In genomic region chr16:4879708-4880124, GRCm38 (mm10) we compare ENCODE assay signal across 9 mouse cellular contexts. TPM values are rescaled to one million over a fixed set of nuclear protein-coding genes. Genes with fewer than 3 reads are reported as not detected.
DNase-seq lines count a peak whose midpoint lies in the region; ATAC-seq and TF ChIP-seq lines count a peak whose summit lies in the region.
"Had no signal": no experiment of that assay in that cellular context is flagged by ENCODE, and none has a peak within 500 bp of the region (broad histone marks: within the 10 kb centered on the region; RNA-seq: fewer than 3 reads in every experiment).

No protein-coding gene starts in this region.

- H3K9ac ChIP-seq in CH12.LX (ENCODE audit: insufficient read depth, low read depth) = peak overlapping the region; percentile 79
- peak overlapping the region; percentile 81 for H3K9ac ChIP-seq in forebrain, embryonic 11.5 days (ENCODE audit: low read length)
- peak overlapping the region; percentile 89 for H3K9ac ChIP-seq in heart, embryonic 16.5 days (ENCODE audit: low read length)
- peak overlapping the region; percentile 85 for H3K9ac ChIP-seq in liver, embryonic 15.5 days
- H3K9ac ChIP-seq in neural tube, embryonic 11.5 days (ENCODE audit: low read length) = peak overlapping the region; percentile 84
- H3K9ac ChIP-seq in stomach, embryonic 16.5 days (ENCODE audit: low read length) = peak overlapping the region; percentile 93

- H3K27ac ChIP-seq in CH12.LX (ENCODE audit: insufficient read depth, low read depth) = peak overlapping the region; percentile 76
- H3K27ac ChIP-seq in forebrain, embryonic 11.5 days (ENCODE audit: low read depth, low read length) = peak overlapping the region; percentile 94
- peak overlapping the region; percentile 99 for H3K27ac ChIP-seq in heart, embryonic 16.5 days (ENCODE audit: low read length)
- peak overlapping the region; percentile 98 for H3K27ac ChIP-seq in liver, embryonic 15.5 days (replicated peaks)
- H3K27ac ChIP-seq in neural tube, embryonic 11.5 days (ENCODE audit: low read depth, low read length) = peak overlapping the region; percentile 97
- peak overlapping the region; percentile 100 for H3K27ac ChIP-seq in stomach, embryonic 16.5 days (ENCODE audit: low read length)

- peak in 1 of 2 experiments; percentile 64; a peak in 2 of 4 replicates for TF ChIP-seq CTCF in CH12.LX (conservative IDR thresholded peaks at IDR 0.05 in 1 of 2, IDR thresholded peaks at IDR 0.05 in 1 of 2; ENCODE audit: low read depth in 2 of 2, low read length in 2 of 2)

- in situ Hi-C loops in CH12.LX (cut with MboI; ENCODE audit: low pct_ligation_motif_present, low pct_unique_long_range_greater_than_20kb, low sequenced_read_pairs) = no loop called here

- dilution Hi-C loops in CH12.LX (cut with MboI; ENCODE audit: extremely low pct_ligation_motif_present, extremely low pct_unique_long_range_greater_than_20kb, low sequenced_read_pairs) = no loop called here

- no peaks in the 10 kb centered on the region for H3K9me3 ChIP-seq in CH12.LX (replicated peaks; ENCODE audit: low read length)
- no peaks in the 10 kb centered on the region for H3K9me3 ChIP-seq in forebrain, embryonic 11.5 days (ENCODE audit: control insufficient read depth, low read length)
- no peaks in the 10 kb centered on the region for H3K9me3 ChIP-seq in heart, embryonic 16.5 days (replicated peaks; ENCODE audit: control insufficient read depth, low read length)
- H3K9me3 ChIP-seq in liver, embryonic 15.5 days (replicated peaks) = no peaks in the 10 kb centered on the region
- no peaks in the 10 kb centered on the region for H3K9me3 ChIP-seq in neural tube, embryonic 11.5 days (ENCODE audit: control insufficient read depth, low read length)
- H3K9me3 ChIP-seq in stomach, embryonic 16.5 days (replicated peaks; ENCODE audit: control insufficient read depth, low read length) = no peaks in the 10 kb centered on the region

- peak; percentile 47 for TF ChIP-seq RAD21 in CH12.LX (IDR thresholded peaks at IDR 0.05; ENCODE audit: low read depth, low read length)

- H3K4me1 ChIP-seq in CH12.LX (ENCODE audit: control insufficient read depth in 1 of 2, insufficient read depth in 2 of 2) = peaks cover 12 to 28% of the 10 kb centered on the region in 2 experiments
- peaks cover 15% of the 10 kb centered on the region for H3K4me1 ChIP-seq in forebrain, embryonic 11.5 days (replicated peaks; ENCODE audit: control insufficient read depth, insufficient read depth, low read length)
- H3K4me1 ChIP-seq in heart, embryonic 16.5 days (ENCODE audit: control insufficient read depth, insufficient read depth, low read length) = peaks cover 39% of the 10 kb centered on the region
- peaks cover 64% of the 10 kb centered on the region for H3K4me1 ChIP-seq in liver, embryonic 15.5 days (replicated peaks)
- peaks cover 9% of the 10 kb centered on the region for H3K4me1 ChIP-seq in neural tube, embryonic 11.5 days (ENCODE audit: control insufficient read depth, insufficient read depth, low read length)
- H3K4me1 ChIP-seq in stomach, embryonic 16.5 days (ENCODE audit: control insufficient read depth, insufficient read depth, low read length) = peaks cover 32% of the 10 kb centered on the region

- H3K4me3 ChIP-seq in CH12.LX (replicated peaks in 1 of 3; ENCODE audit: low read depth in 2 of 3, low read length in 2 of 3, poor library complexity in 1 of 3) = peak overlapping the region; percentile 65 to 86 (median 83)
- H3K4me3 ChIP-seq in forebrain, embryonic 11.5 days (ENCODE audit: low read depth, low read length) = peak overlapping the region; percentile 82
- H3K4me3 ChIP-seq in heart, embryonic 16.5 days (ENCODE audit: low read length) = peak overlapping the region; percentile 71
- H3K4me3 ChIP-seq in liver, embryonic 15.5 days (replicated peaks) = peak overlapping the region; percentile 88
- H3K4me3 ChIP-seq in neural tube, embryonic 11.5 days (ENCODE audit: low read depth, low read length) = peak overlapping the region; percentile 81
- peak overlapping the region; percentile 89 for H3K4me3 ChIP-seq in stomach, embryonic 16.5 days (replicated peaks; ENCODE audit: low read length)

- DNase-seq in CH12.LX (ENCODE audit: extremely low read depth) = peak; percentile 83
- peak; percentile 81 for DNase-seq in c-Kit-positive CD71-positive TER-119-negative erythroid progenitor cells, embryonic 14.5 days (ENCODE audit: low read depth)
- DNase-seq in forebrain, embryonic 11.5 days (ENCODE audit: low spot score) = peak; percentile 94
- DNase-seq in kidney, postnatal 36 days = peak; percentile 91 to 93
- peak; percentile 91 for DNase-seq in neural tube, embryonic 11.5 days (ENCODE audit: low spot score)

- no peaks in the 10 kb centered on the region for H3K27me3 ChIP-seq in CH12.LX (replicated peaks)
- H3K27me3 ChIP-seq in forebrain, embryonic 11.5 days (ENCODE audit: control insufficient read depth, insufficient read depth, low read length) = no peaks in the 10 kb centered on the region
- no peaks in the 10 kb centered on the region for H3K27me3 ChIP-seq in heart, embryonic 16.5 days (ENCODE audit: control insufficient read depth, insufficient read depth, low read length)
- H3K27me3 ChIP-seq in liver, embryonic 15.5 days = no peaks in the 10 kb centered on the region
- no peaks in the 10 kb centered on the region for H3K27me3 ChIP-seq in neural tube, embryonic 11.5 days (ENCODE audit: control insufficient read depth, insufficient read depth, low read length)
- no peaks in the 10 kb centered on the region for H3K27me3 ChIP-seq in stomach, embryonic 16.5 days (ENCODE audit: control insufficient read depth, insufficient read depth, low read length)

- peaks cover 20% of the 10 kb centered on the region for H3K79me2 ChIP-seq in CH12.LX (replicated peaks; ENCODE audit: control insufficient read depth, extremely low read depth, insufficient read depth, poor library complexity, severe bottlenecking)

- H3K36me3 ChIP-seq in CH12.LX (replicated peaks in 1 of 2; ENCODE audit: control insufficient read depth in 1 of 2, insufficient read depth in 1 of 2, low read length in 1 of 2) = peaks cover 18 to 33% of the 10 kb centered on the region in 2 experiments
- no peaks in the 10 kb centered on the region for H3K36me3 ChIP-seq in forebrain, embryonic 11.5 days (ENCODE audit: control insufficient read depth, insufficient read depth, low read length)
- H3K36me3 ChIP-seq in heart, embryonic 16.5 days (ENCODE audit: control insufficient read depth, insufficient read depth) = 0 out of 2 replicates have a peak, but pooled peaks cover 3% of the 10 kb centered on the region
- peaks cover 15% of the 10 kb centered on the region for H3K36me3 ChIP-seq in liver, embryonic 15.5 days (replicated peaks)
- H3K36me3 ChIP-seq in neural tube, embryonic 11.5 days (ENCODE audit: control insufficient read depth, insufficient read depth, low read length) = no peaks in the 10 kb centered on the region
- H3K36me3 ChIP-seq in stomach, embryonic 16.5 days (ENCODE audit: control insufficient read depth, insufficient read depth, low read length) = 0 out of 2 replicates have a peak, but pooled peaks cover 3% of the 10 kb centered on the region

- H3K4me2 ChIP-seq in CH12.LX (ENCODE audit: insufficient read depth, low read depth, poor library complexity, severe bottlenecking) = peak overlapping the region; percentile 33; the same call in 1 of the 2 replicates
- peak overlapping the region; percentile 91 for H3K4me2 ChIP-seq in forebrain, embryonic 11.5 days (ENCODE audit: low read depth, low read length, severe bottlenecking)
- H3K4me2 ChIP-seq in heart, embryonic 16.5 days (ENCODE audit: low read depth, low read length) = peak overlapping the region; percentile 92
- H3K4me2 ChIP-seq in liver, embryonic 15.5 days = peak overlapping the region; percentile 92
- H3K4me2 ChIP-seq in neural tube, embryonic 11.5 days (ENCODE audit: low read depth) = peak overlapping the region; percentile 88
- H3K4me2 ChIP-seq in stomach, embryonic 16.5 days (ENCODE audit: low read depth, low read length) = peak overlapping the region; percentile 81

- TF ChIP-seq EP300 in CH12.LX (IDR thresholded peaks at IDR 0.05; ENCODE audit: low read length) = no peak

- ATAC-seq in forebrain, embryonic 11.5 days (replicated peaks; ENCODE audit: low FRiP score) = peak; percentile 76
- peak; percentile 74 for ATAC-seq in heart, embryonic 16.5 days (replicated peaks; ENCODE audit: extremely low read depth, insufficient read depth, low FRiP score)
- peak; percentile 68 for ATAC-seq in liver, embryonic 15.5 days (ENCODE audit: insufficient read depth)
- peak; percentile 73 for ATAC-seq in neural tube, embryonic 11.5 days (ENCODE audit: insufficient read depth, low FRiP score, low TSS enrichment)
- ATAC-seq in stomach, embryonic 16.5 days (ENCODE audit: insufficient read depth, low FRiP score) = peak; percentile 80

- peak; percentile 50 for TF ChIP-seq POLR2A in CH12.LX (IDR thresholded peaks at IDR 0.05; ENCODE audit: low read depth, low read length)

- WGBS in forebrain, embryonic 11.5 days = under 1% methylated on average over 40 of the region's 40 CpGs
- under 1% methylated on average over 40 of the region's 40 CpGs for WGBS in heart, embryonic 16.5 days
- WGBS in liver, embryonic 15.5 days (ENCODE audit: insufficient replicate concordance) = under 1% methylated on average over 40 of the region's 40 CpGs
- under 1% methylated on average over 40 of the region's 40 CpGs for WGBS in neural tube, embryonic 11.5 days
- under 1% methylated on average over 40 of the region's 40 CpGs for WGBS in stomach, embryonic 16.5 days

RNA-seq across cellular contexts. Expression of gene Ubald1, which starts 0.4 kb away (rescaled TPM):
- total RNA-seq in CH12.LX (2012; rRNA removed) (11.6 and 12.9 TPM in 2 replicates), CH12.LX (2014; rRNA removed) (7.2 and 9.6 TPM in 2 replicates)
- 48.7 and 53.7 TPM in 2 replicates for polyA plus RNA-seq in CH12.LX (2012; ENCODE audit: insufficient read length, low read depth)
- 23.9 TPM in 2 replicates for polyA plus RNA-seq in forebrain, embryonic 11.5 days (2014; fragmentation: Nextera tagmentation; extraction: Ambion mirVana)
- polyA plus RNA-seq in heart, embryonic 16.5 days (2015; fragmentation: Nextera tagmentation; extraction: Ambion mirVana) = 25.6 and 27.3 TPM in 2 replicates
- polyA plus RNA-seq in liver, embryonic 15.5 days (2015; fragmentation: Nextera tagmentation; extraction: Ambion mirVana) = 10.6 and 11.5 TPM in 2 replicates
- 35.3 and 38.4 TPM in 2 replicates for polyA plus RNA-seq in neural tube, embryonic 11.5 days (2014; fragmentation: Nextera tagmentation; extraction: Ambion mirVana)
- polyA plus RNA-seq in stomach, embryonic 16.5 days (2015; fragmentation: Nextera tagmentation; extraction: Ambion mirVana) = 31.5 and 36.3 TPM in 2 replicates

RNA-seq across cellular contexts. Expression of gene Mgrn1, which starts 6.3 kb away (rescaled TPM):
- total RNA-seq in CH12.LX (2012; rRNA removed) = 14.1 and 16.9 TPM in 2 replicates
- total RNA-seq in CH12.LX (2014; rRNA removed) = 9.0 and 11.7 TPM in 2 replicates
- polyA plus RNA-seq in CH12.LX (2012; ENCODE audit: insufficient read length, low read depth) = 12.9 and 15.5 TPM in 2 replicates
- polyA plus RNA-seq in forebrain, embryonic 11.5 days (2014; fragmentation: Nextera tagmentation; extraction: Ambion mirVana) = 69.9 and 77.2 TPM in 2 replicates
- 128 and 132 TPM in 2 replicates for polyA plus RNA-seq in heart, embryonic 16.5 days (2015; fragmentation: Nextera tagmentation; extraction: Ambion mirVana)
- 25.4 and 30.9 TPM in 2 replicates for polyA plus RNA-seq in liver, embryonic 15.5 days (2015; fragmentation: Nextera tagmentation; extraction: Ambion mirVana)
- polyA plus RNA-seq in neural tube, embryonic 11.5 days (2014; fragmentation: Nextera tagmentation; extraction: Ambion mirVana) = 81.6 and 85.5 TPM in 2 replicates
- polyA plus RNA-seq in stomach, embryonic 16.5 days (2015; fragmentation: Nextera tagmentation; extraction: Ambion mirVana) = 81.1 and 87.7 TPM in 2 replicates

RNA-seq across cellular contexts. Expression of gene 4930562C15Rik, which starts 44.5 kb away (rescaled TPM):
- total RNA-seq in CH12.LX (2012; rRNA removed) = 0.04 and 0.13 TPM in 2 replicates
- 0.11 and 0.20 TPM in 2 replicates for total RNA-seq in CH12.LX (2014; rRNA removed)
- polyA plus RNA-seq in CH12.LX (2012; ENCODE audit: insufficient read length, low read depth) = 0.59 and 0.80 TPM in 2 replicates
- polyA plus RNA-seq in forebrain, embryonic 11.5 days (2014; fragmentation: Nextera tagmentation; extraction: Ambion mirVana) = 0.36 TPM in 1 of 2 replicates, not detected in the other
- 0.26 and 0.49 TPM in 2 replicates for polyA plus RNA-seq in heart, embryonic 16.5 days (2015; fragmentation: Nextera tagmentation; extraction: Ambion mirVana)
- polyA plus RNA-seq in liver, embryonic 15.5 days (2015; fragmentation: Nextera tagmentation; extraction: Ambion mirVana) = 0.09 and 0.14 TPM in 2 replicates
- 0.20 and 0.38 TPM in 2 replicates for polyA plus RNA-seq in neural tube, embryonic 11.5 days (2014; fragmentation: Nextera tagmentation; extraction: Ambion mirVana)
- polyA plus RNA-seq in stomach, embryonic 16.5 days (2015; fragmentation: Nextera tagmentation; extraction: Ambion mirVana) = 0.27 and 0.47 TPM in 2 replicates
- polyA plus RNA-seq: large intestine, adult 2 months had no signal

RNA-seq across cellular contexts. Expression of gene Nudt16l1, which starts 58.8 kb away (rescaled TPM):
- total RNA-seq in CH12.LX (2012; rRNA removed) = 65.7 and 66.1 TPM in 2 replicates
- total RNA-seq in CH12.LX (2014; rRNA removed) = 32.8 and 36.3 TPM in 2 replicates
- polyA plus RNA-seq in CH12.LX (2012; ENCODE audit: insufficient read length, low read depth) = 94.9 and 101 TPM in 2 replicates
- polyA plus RNA-seq in forebrain, embryonic 11.5 days (2014; fragmentation: Nextera tagmentation; extraction: Ambion mirVana) = 120 and 137 TPM in 2 replicates
- 119 and 125 TPM in 2 replicates for polyA plus RNA-seq in heart, embryonic 16.5 days (2015; fragmentation: Nextera tagmentation; extraction: Ambion mirVana)
- 49.0 and 50.2 TPM in 2 replicates for polyA plus RNA-seq in liver, embryonic 15.5 days (2015; fragmentation: Nextera tagmentation; extraction: Ambion mirVana)
- polyA plus RNA-seq in neural tube, embryonic 11.5 days (2014; fragmentation: Nextera tagmentation; extraction: Ambion mirVana) = 140 and 141 TPM in 2 replicates
- 125 and 136 TPM in 2 replicates for polyA plus RNA-seq in stomach, embryonic 16.5 days (2015; fragmentation: Nextera tagmentation; extraction: Ambion mirVana)

Comparison
In these comparisons a context has a peak if more than half of its experiments do, and no peak if none do; other contexts are left out.
1. Peak in every context shown above with its lines: DNase-seq, ATAC-seq, H3K4me3 ChIP-seq and H3K27ac ChIP-seq.
2. H3K4me2 ChIP-seq: peak in every context shown above with its lines; median percentile 92 in heart, embryonic 16.5 days; 92 in liver, embryonic 15.5 days; 91 in forebrain, embryonic 11.5 days; 88 in neural tube, embryonic 11.5 days; 81 in stomach, embryonic 16.5 days; 33 in CH12.LX.